Mouse (Mus musculus): ENCODE results near the gene Camp. TPM values are rescaled to one million over a fixed set of nuclear protein-coding genes. Genes with fewer than 3 reads are reported as not detected.
A peak's percentile ranks its signal among the peaks of the same experiment; 100 is the strongest.

Gene Camp
- 0.28 and 0.31 TPM in 2 replicates for polyA plus RNA-seq (2014; fragmentation: Nextera tagmentation; extraction: Ambion mirVana)

- Histone ChIP-seq H3K4me1 (replicated peaks; ENCODE audit: control insufficient read depth, insufficient read depth, low read length) (no peaks in the 10 kb centered on the region), H3K4me3 (ENCODE audit: low read depth, low read length) (no peak within 1 kb of the TSS), H3K36me3 (ENCODE audit: control insufficient read depth, insufficient read depth, low read length) (no peaks in the 10 kb centered on the region), H3K27ac (ENCODE audit: low read depth, low read length) (no peak within 1 kb of the TSS), H3K9me3 (ENCODE audit: control insufficient read depth, low read length) (no peaks in the 10 kb centered on the region), H3K4me2 (replicated peaks; ENCODE audit: low read depth, low read length) (no peak within 1 kb of the TSS), H3K9ac (ENCODE audit: low read depth, low read length) (no peak within 1 kb of the TSS), H3K27me3 (ENCODE audit: control insufficient read depth, insufficient read depth, low read length) (no peaks in the 10 kb centered on the region)
- no peak for DNase-seq (ENCODE audit: low spot score)
- 85% methylated on average over 6 of the region's 6 CpGs for WGBS
- ATAC-seq (ENCODE audit: low FRiP score): no peak
Observed at GRCm38 (mm10) chr9:109849312-109849758, at the start of gene Camp. TSS of gene Camp (minus strand) at chr9:109849617.

GRCm38 (mm10) chr9:109898027-109898426 is 48.6 kb upstream of the Camp start:
- Histone ChIP-seq H3K9ac (ENCODE audit: low read depth, low read length) (no peak overlapping the region), H3K4me3 (ENCODE audit: low read depth, low read length) (no peak overlapping the region), H3K27ac (ENCODE audit: low read depth, low read length) (no peak overlapping the region), H3K4me1 (replicated peaks; ENCODE audit: control insufficient read depth, insufficient read depth, low read length) (no peaks in the 10 kb centered on the region; the same call in 1 of the 2 replicates), H3K36me3 (ENCODE audit: control insufficient read depth, insufficient read depth, low read length) (no peaks in the 10 kb centered on the region), H3K4me2 (replicated peaks; ENCODE audit: low read depth, low read length) (no peak overlapping the region), H3K27me3 (ENCODE audit: control insufficient read depth, insufficient read depth, low read length) (no peaks in the 10 kb centered on the region), H3K9me3 (ENCODE audit: control insufficient read depth, low read length) (no peaks in the 10 kb centered on the region)
- ATAC-seq (ENCODE audit: low FRiP score): no peak
- 54% methylated on average over 2 of the region's 2 CpGs for WGBS
- no peak for DNase-seq (ENCODE audit: low spot score)

GRCm38 (mm10) chr9:109896253-109897150 is 47.1 kb upstream of the Camp start:
- Histone ChIP-seq H3K9me3 (ENCODE audit: control insufficient read depth, low read length) (no peaks in the 10 kb centered on the region), H3K36me3 (ENCODE audit: control insufficient read depth, insufficient read depth, low read length) (no peaks in the 10 kb centered on the region)
- 89% methylated on average over 8 of the region's 8 CpGs for WGBS

GRCm38 (mm10) chr9:109895593-109895992 is 46.2 kb upstream of the Camp start:
- Histone ChIP-seq H3K9me3 (ENCODE audit: control insufficient read depth, low read length) (no peaks in the 10 kb centered on the region), H3K27me3 (ENCODE audit: control insufficient read depth, insufficient read depth, low read length) (no peaks in the 10 kb centered on the region), H3K27ac (ENCODE audit: low read depth, low read length) (no peak overlapping the region), H3K4me1 (replicated peaks; ENCODE audit: control insufficient read depth, insufficient read depth, low read length) (no peaks in the 10 kb centered on the region; the same call in 1 of the 2 replicates), H3K36me3 (ENCODE audit: control insufficient read depth, insufficient read depth, low read length) (no peaks in the 10 kb centered on the region), H3K4me3 (ENCODE audit: low read depth, low read length) (no peak overlapping the region), H3K4me2 (replicated peaks; ENCODE audit: low read depth, low read length) (no peak overlapping the region), H3K9ac (ENCODE audit: low read depth, low read length) (no peak overlapping the region)
- WGBS: 79% methylated on average over 6 of the region's 6 CpGs
- DNase-seq (ENCODE audit: low spot score) (no peak), ATAC-seq (ENCODE audit: low FRiP score) (no peak)

More at GRCm38 (mm10) chr9:109896253-109897150, 47.1 kb upstream of the Camp start:
- Histone ChIP-seq H3K4me1 (replicated peaks; ENCODE audit: control insufficient read depth, insufficient read depth, low read length) (no peaks in the 10 kb centered on the region; the same call in 1 of the 2 replicates), H3K27me3 (ENCODE audit: control insufficient read depth, insufficient read depth, low read length) (no peaks in the 10 kb centered on the region), H3K4me3 (ENCODE audit: low read depth, low read length) (no peak overlapping the region), H3K4me2 (replicated peaks; ENCODE audit: low read depth, low read length) (no peak overlapping the region), H3K9ac (ENCODE audit: low read depth, low read length) (no peak overlapping the region), H3K27ac (ENCODE audit: low read depth, low read length) (no peak overlapping the region)
- DNase-seq (ENCODE audit: low spot score): no peak
- ATAC-seq (ENCODE audit: low FRiP score): no peak

- 30% methylated on average over 6 of the region's 6 CpGs for WGBS
- no peaks in the 10 kb centered on the region for H3K9me3 ChIP-seq (ENCODE audit: control insufficient read depth, low read length)
- no peak overlapping the region for H3K4me2 ChIP-seq (replicated peaks; ENCODE audit: low read depth, low read length)
- DNase-seq (ENCODE audit: low spot score): peak; percentile 76
- peak; percentile 82 for ATAC-seq (ENCODE audit: low FRiP score)
- H3K27ac ChIP-seq (ENCODE audit: low read depth, low read length): peak overlapping the region; percentile 75
- no peaks in the 10 kb centered on the region; the same call in 1 of the 2 replicates for H3K4me1 ChIP-seq (replicated peaks; ENCODE audit: control insufficient read depth, insufficient read depth, low read length)
- H3K4me3 ChIP-seq (ENCODE audit: low read depth, low read length): no peak overlapping the region
- H3K27me3 ChIP-seq (ENCODE audit: control insufficient read depth, insufficient read depth, low read length): no peaks in the 10 kb centered on the region
- H3K9ac ChIP-seq (ENCODE audit: low read depth, low read length): 0 out of 2 replicates have a peak overlapping the region, but pooled peaks have one; percentile 43
- H3K36me3 ChIP-seq (ENCODE audit: control insufficient read depth, insufficient read depth, low read length): 0 out of 2 replicates have a peak, but pooled peaks cover 2% of the 10 kb centered on the region
Observed at GRCm38 (mm10) chr9:109894413-109895090, 45.1 kb upstream of the Camp start.

- 75% methylated on average over 5 of the region's 5 CpGs for WGBS
- DNase-seq (ENCODE audit: low spot score): peak; percentile 86
- Histone ChIP-seq H3K4me1 (replicated peaks; ENCODE audit: control insufficient read depth, insufficient read depth, low read length) (no peaks in the 10 kb centered on the region; the same call in 1 of the 2 replicates), H3K4me2 (replicated peaks; ENCODE audit: low read depth, low read length) (no peak overlapping the region), H3K9me3 (ENCODE audit: control insufficient read depth, low read length) (no peaks in the 10 kb centered on the region), H3K9ac (ENCODE audit: low read depth, low read length) (no peak overlapping the region), H3K27ac (ENCODE audit: low read depth, low read length) (no peak overlapping the region), H3K27me3 (ENCODE audit: control insufficient read depth, insufficient read depth, low read length) (no peaks in the 10 kb centered on the region), H3K36me3 (ENCODE audit: control insufficient read depth, insufficient read depth, low read length) (0 out of 2 replicates have a peak, but pooled peaks cover 7% of the 10 kb centered on the region), H3K4me3 (ENCODE audit: low read depth, low read length) (no peak overlapping the region)
- 0 out of 2 replicates have a peak, but pooled peaks have one; percentile 34 for ATAC-seq (ENCODE audit: low FRiP score)
Observed at GRCm38 (mm10) chr9:109892651-109893250, 43.3 kb upstream of the Camp start.

- H3K4me3 ChIP-seq (ENCODE audit: low read depth, low read length): no peak overlapping the region
- no peaks in the 10 kb centered on the region; the same call in 1 of the 2 replicates for H3K4me1 ChIP-seq (replicated peaks; ENCODE audit: control insufficient read depth, insufficient read depth, low read length)
- H3K27me3 ChIP-seq (ENCODE audit: control insufficient read depth, insufficient read depth, low read length): no peaks in the 10 kb centered on the region
- 92% methylated on average over 8 of the region's 8 CpGs for WGBS
- H3K9me3 ChIP-seq (ENCODE audit: control insufficient read depth, low read length): no peaks in the 10 kb centered on the region
- no peak overlapping the region for H3K9ac ChIP-seq (ENCODE audit: low read depth, low read length)
- DNase-seq (ENCODE audit: low spot score): no peak
- ATAC-seq (ENCODE audit: low FRiP score): no peak
- H3K36me3 ChIP-seq (ENCODE audit: control insufficient read depth, insufficient read depth, low read length): peaks cover 7% of the 10 kb centered on the region; the same call in 1 of the 2 replicates
- H3K4me2 ChIP-seq (replicated peaks; ENCODE audit: low read depth, low read length): no peak overlapping the region
- H3K27ac ChIP-seq (ENCODE audit: low read depth, low read length): no peak overlapping the region
Observed at GRCm38 (mm10) chr9:109891501-109891900, 42.1 kb upstream of the Camp start.

- no peak for DNase-seq (ENCODE audit: low spot score)
- Histone ChIP-seq H3K9me3 (ENCODE audit: control insufficient read depth, low read length) (no peaks in the 10 kb centered on the region), H3K27ac (ENCODE audit: low read depth, low read length) (no peak overlapping the region), H3K9ac (ENCODE audit: low read depth, low read length) (no peak overlapping the region), H3K27me3 (ENCODE audit: control insufficient read depth, insufficient read depth, low read length) (no peaks in the 10 kb centered on the region), H3K36me3 (ENCODE audit: control insufficient read depth, insufficient read depth, low read length) (peaks cover 27% of the 10 kb centered on the region), H3K4me3 (ENCODE audit: low read depth, low read length) (no peak overlapping the region), H3K4me2 (replicated peaks; ENCODE audit: low read depth, low read length) (no peak overlapping the region), H3K4me1 (replicated peaks; ENCODE audit: control insufficient read depth, insufficient read depth, low read length) (no peaks in the 10 kb centered on the region)
- WGBS: 89% methylated on average over 5 of the region's 5 CpGs
- no peak for ATAC-seq (ENCODE audit: low FRiP score)
Observed at GRCm38 (mm10) chr9:109887321-109887720, 37.9 kb upstream of the Camp start.
